Mouse (Mus musculus): ENCODE measurements around the gene Utp15. TPM values are rescaled to one million over a fixed set of nuclear protein-coding genes. Genes with fewer than 3 reads are reported as not detected.

Utp15 gene
- total and polyA plus RNA-seq, 3 experiments, result 36.8 to 52.2 (median 51.7) TPM

- Histone ChIP-seq H3K9ac (ENCODE audit: insufficient read depth, low read depth) (no peak overlapping the region), H3K27me3 (replicated peaks) (no peaks in the 10 kb centered on the region), H3K27ac (ENCODE audit: insufficient read depth, low read depth) (no peak overlapping the region), H3K4me2 (ENCODE audit: insufficient read depth, low read depth, poor library complexity, severe bottlenecking) (no peak overlapping the region), H3K79me2 (replicated peaks; ENCODE audit: control insufficient read depth, extremely low read depth, insufficient read depth, poor library complexity, severe bottlenecking) (no peaks in the 10 kb centered on the region), H3K36me3 (replicated peaks in 1 of 2; ENCODE audit: control insufficient read depth in 1 of 2, insufficient read depth in 1 of 2, low read length in 1 of 2) (peaks cover 0 to 11% of the 10 kb centered on the region in 2 experiments), H3K4me3 (replicated peaks in 1 of 3; ENCODE audit: low read depth in 2 of 3, low read length in 2 of 3, poor library complexity in 1 of 3) (no peak overlapping the region), H3K4me1 (ENCODE audit: control insufficient read depth in 1 of 2, insufficient read depth in 2 of 2) (peaks cover 4 to 10% of the 10 kb centered on the region in 2 experiments; a peak in 1 of 4 replicates), H3K9me3 (replicated peaks; ENCODE audit: low read length) (no peaks in the 10 kb centered on the region)
- in situ Hi-C loops (cut with MboI; ENCODE audit: low pct_ligation_motif_present, low pct_unique_long_range_greater_than_20kb, low sequenced_read_pairs) (loop anchor here (5.0 kb wide), 1 partner anchor 204 kb away; no protein-coding TSS in a partner anchor), dilution Hi-C loops (cut with MboI; ENCODE audit: extremely low pct_ligation_motif_present, extremely low pct_unique_long_range_greater_than_20kb, low sequenced_read_pairs) (no loop called here)
- no peak for DNase-seq (ENCODE audit: extremely low read depth)
- TF ChIP-seq PAX5 (IDR thresholded peaks at IDR 0.05; ENCODE audit: low read length) (no peak), MXI1 (IDR thresholded peaks at IDR 0.05; ENCODE audit: low read depth, low read length) (no peak), BHLHE40 (IDR thresholded peaks at IDR 0.05; ENCODE audit: low read depth, low read length) (no peak), EP300 (IDR thresholded peaks at IDR 0.05; ENCODE audit: low read length) (no peak), ZKSCAN1 (IDR thresholded peaks at IDR 0.05; ENCODE audit: borderline replicate concordance, low read depth, low read length) (no peak), RCOR1 (conservative IDR thresholded peaks at IDR 0.05; ENCODE audit: low read depth, low read length) (no peak), ZC3H11A (IDR thresholded peaks at IDR 0.05; ENCODE audit: low read depth, low read length) (no peak), ZNF384 (IDR thresholded peaks at IDR 0.05; ENCODE audit: low read depth, low read length) (no peak), NRF1 (IDR thresholded peaks at IDR 0.05; ENCODE audit: low read depth, low read length) (no peak), NELFE (IDR thresholded peaks at IDR 0.05; ENCODE audit: low read depth, low read length) (no peak)
Measured at GRCm38 (mm10) chr13:98241531-98242282, 21.1 kb downstream of the Utp15 start.

GRCm38 (mm10) chr13:98239978-98240641 lies 22.7 kb downstream of the Utp15 start:
- no peak overlapping the region for H3K27ac ChIP-seq (ENCODE audit: insufficient read depth, low read depth)
- H3K4me3 ChIP-seq (replicated peaks in 1 of 3; ENCODE audit: low read depth in 2 of 3, low read length in 2 of 3, poor library complexity in 1 of 3), result no peak overlapping the region
- peaks cover 4 to 7% of the 10 kb centered on the region in 2 experiments; a peak in 1 of 4 replicates for H3K4me1 ChIP-seq (ENCODE audit: control insufficient read depth in 1 of 2, insufficient read depth in 2 of 2)
- H3K79me2 ChIP-seq (replicated peaks; ENCODE audit: control insufficient read depth, extremely low read depth, insufficient read depth, poor library complexity, severe bottlenecking), result no peaks in the 10 kb centered on the region
- no peaks in the 10 kb centered on the region for H3K9me3 ChIP-seq (replicated peaks; ENCODE audit: low read length)
- in situ Hi-C loops (cut with MboI; ENCODE audit: low pct_ligation_motif_present, low pct_unique_long_range_greater_than_20kb, low sequenced_read_pairs), result loop anchor here (5.0 kb wide), 1 partner anchor 203 kb away; no protein-coding TSS in a partner anchor
- H3K4me2 ChIP-seq (ENCODE audit: insufficient read depth, low read depth, poor library complexity, severe bottlenecking), result no peak overlapping the region
- H3K36me3 ChIP-seq (replicated peaks in 1 of 2; ENCODE audit: control insufficient read depth in 1 of 2, insufficient read depth in 1 of 2, low read length in 1 of 2), result no peaks in the 10 kb centered on the region
- peak; percentile 71 for DNase-seq (ENCODE audit: extremely low read depth)
- H3K9ac ChIP-seq (ENCODE audit: insufficient read depth, low read depth), result no peak overlapping the region
- H3K27me3 ChIP-seq (replicated peaks), result no peaks in the 10 kb centered on the region
- dilution Hi-C loops (cut with MboI; ENCODE audit: extremely low pct_ligation_motif_present, extremely low pct_unique_long_range_greater_than_20kb, low sequenced_read_pairs), result no loop called here
- TF ChIP-seq ZKSCAN1 (IDR thresholded peaks at IDR 0.05; ENCODE audit: borderline replicate concordance, low read depth, low read length) (no peak), CHD1 (IDR thresholded peaks at IDR 0.05; ENCODE audit: low read depth, low read length) (no peak), ELF1 (IDR thresholded peaks at IDR 0.05; ENCODE audit: low read depth, low read length) (no peak), ZC3H11A (IDR thresholded peaks at IDR 0.05; ENCODE audit: low read depth, low read length) (peak; percentile 36; the same call in 1 of the 2 replicates), GABPA (IDR thresholded peaks at IDR 0.05; ENCODE audit: insufficient replicate concordance, low read depth, low read length) (no peak), E2F4 (IDR thresholded peaks at IDR 0.05; ENCODE audit: insufficient replicate concordance, low read depth, low read length) (no peak), USF1 (IDR thresholded peaks at IDR 0.05; ENCODE audit: low read depth, low read length) (no peak), TBP (conservative IDR thresholded peaks at IDR 0.05; ENCODE audit: low read depth, low read length) (no peak), ZMIZ1 (IDR thresholded peaks at IDR 0.05; ENCODE audit: low read depth, low read length) (no peak), MAX (IDR thresholded peaks at IDR 0.05; ENCODE audit: low read length) (no peak), MYC (IDR thresholded peaks at IDR 0.05; ENCODE audit: low read depth, low read length) (no peak), KAT2A (IDR thresholded peaks at IDR 0.05; ENCODE audit: insufficient replicate concordance, low read length) (no peak), MEF2A (IDR thresholded peaks at IDR 0.05; ENCODE audit: borderline replicate concordance, low read depth, low read length) (no peak), MXI1 (IDR thresholded peaks at IDR 0.05; ENCODE audit: low read depth, low read length) (no peak), RAD21 (IDR thresholded peaks at IDR 0.05; ENCODE audit: low read depth, low read length) (peak; percentile 85), ZNF384 (IDR thresholded peaks at IDR 0.05; ENCODE audit: low read depth, low read length) (no peak), SIN3A (IDR thresholded peaks at IDR 0.05; ENCODE audit: low read length) (no peak), TCF12 (IDR thresholded peaks at IDR 0.05; ENCODE audit: low read depth, low read length) (no peak), RCOR1 (conservative IDR thresholded peaks at IDR 0.05; ENCODE audit: low read depth, low read length) (no peak), HCFC1 (IDR thresholded peaks at IDR 0.05; ENCODE audit: low read depth, low read length) (no peak), NELFE (IDR thresholded peaks at IDR 0.05; ENCODE audit: low read depth, low read length) (no peak), NRF1 (IDR thresholded peaks at IDR 0.05; ENCODE audit: low read depth, low read length) (no peak), UBTF (IDR thresholded peaks at IDR 0.05; ENCODE audit: low read depth, low read length) (no peak), ETS1 (conservative IDR thresholded peaks at IDR 0.05; ENCODE audit: low read depth, low read length) (no peak), JUN (IDR thresholded peaks at IDR 0.05; ENCODE audit: insufficient read depth, low read depth, low read length) (no peak)

Data from CH12.LX (cell line).